Mouse (Mus musculus) heart, embryonic 16.5 days (tissue): ENCODE measurements around the gene Bend5. TPM values are rescaled to one million over a fixed set of nuclear protein-coding genes. Genes with fewer than 3 reads are reported as not detected.

Source experiments
- ATAC-seq: fragments of 200-750 bp; cut with Nextera tagmentation; replicated peaks from 2 replicates; pipeline ENCODE4 v1.8.0; 2017; ENCODE audit warnings: moderate number of reproducible peaks; ENCODE audit not compliant: insufficient read depth, low FRiP score; ENCODE audit errors: extremely low read depth
- H3K27ac ChIP-seq: fragments of 300-500 bp; sonication (generic); 2 replicates; pipeline ENCODE4 v1.5.1; 2014; ENCODE audit warnings: mild to moderate bottlenecking, low read length, control low read depth, moderate library complexity
- H3K27me3 ChIP-seq: fragments of 300-500 bp; sonication (generic); 2 replicates; pipeline ENCODE4 v1.6.1; 2014; ENCODE audit warnings: low read length, mixed read lengths; ENCODE audit not compliant: control insufficient read depth, insufficient read depth
- H3K36me3 ChIP-seq: fragments of 300-500 bp; sonication (generic); 2 replicates; pipeline ENCODE4 v1.6.1; 2014; ENCODE audit not compliant: control insufficient read depth, insufficient read depth
- H3K4me1 ChIP-seq: fragments of 300-500 bp; sonication (generic); 2 replicates; pipeline ENCODE4 v1.6.1; 2014; ENCODE audit warnings: low read length, mixed read lengths; ENCODE audit not compliant: control insufficient read depth, insufficient read depth
- H3K4me2 ChIP-seq: fragments of 300-500 bp; sonication (generic); 2 replicates; pipeline ENCODE4 v1.6.1; 2014; ENCODE audit warnings: low read depth, mild to moderate bottlenecking, control low read depth, low read length
- H3K4me3 ChIP-seq: fragments of 300-500 bp; sonication (generic); 2 replicates; pipeline ENCODE4 v1.5.1; 2014; ENCODE audit warnings: mild to moderate bottlenecking, control low read depth, low read length
- H3K9ac ChIP-seq: fragments of 300-500 bp; sonication (generic); 2 replicates; pipeline ENCODE4 v1.6.1; 2014; ENCODE audit warnings: low read length, control low read depth
- H3K9me3 ChIP-seq: fragments of 300-500 bp; sonication (generic); replicated peaks from 2 replicates; pipeline ENCODE4 v1.6.1; 2016; ENCODE audit warnings: low read length; ENCODE audit not compliant: control insufficient read depth
- WGBS: fragments of 180-500 bp; shearing (Covaris S2); extraction: QIAGEN DNeasy Blood & Tissue Kit; methylation state at CpG from one replicate; pipeline ENCODE4 v1.1.7; 2014; 5-methylcytosine and 5-hydroxymethylcytosine counted together
- polyA plus RNA-seq: library from polyadenylated mRNA; unstranded; fragments of >200 nt; fragmentation: Nextera tagmentation; extraction: Ambion mirVana; gene quantifications from 2 replicates; pipeline ENCODE4 v1.2.1, GENCODE M21; 2015

Bend5 gene
- polyA plus RNA-seq, 1 experiment from 2014 or later: 18.0 TPM

DNA sequence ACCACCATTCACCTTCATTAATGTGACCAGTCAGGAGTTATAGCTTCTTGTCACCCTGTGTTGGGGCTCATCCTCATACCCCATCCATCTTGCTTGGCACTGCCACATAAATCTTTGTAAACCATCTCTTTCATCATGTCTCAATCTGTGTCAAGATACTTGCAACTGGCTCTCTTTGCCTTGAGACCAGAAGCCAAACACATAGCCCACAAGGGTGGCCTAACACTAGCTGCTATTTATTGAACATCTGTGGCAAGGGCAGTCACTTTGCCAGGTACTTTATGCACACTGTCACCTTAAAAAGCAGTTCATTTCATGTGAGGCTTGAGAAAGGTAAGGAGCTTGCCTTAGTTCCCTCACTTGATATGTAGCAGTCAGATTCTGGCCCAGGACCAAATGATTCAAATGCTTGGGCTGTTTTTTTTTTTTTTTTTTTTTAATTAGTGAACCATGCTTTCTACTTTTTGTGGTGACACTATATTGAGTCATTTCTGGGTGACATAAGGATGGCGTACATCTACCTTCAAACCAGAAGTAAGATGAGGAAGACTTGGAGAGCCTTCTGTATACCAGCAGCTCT, 9.7 kb downstream of the Bend5 start:
- no peak overlapping the region for H3K4me3 ChIP-seq
- ATAC-seq: no peak
- WGBS: 89% methylated on average over 1 of the region's 1 CpGs
- H3K4me2 ChIP-seq: no peak overlapping the region
- no peak overlapping the region for H3K27ac ChIP-seq
- peaks cover 10% of the 10 kb centered on the region for H3K4me1 ChIP-seq
- no peaks in the 10 kb centered on the region for H3K36me3 ChIP-seq
- no peaks in the 10 kb centered on the region for H3K27me3 ChIP-seq
- H3K9ac ChIP-seq: no peak overlapping the region
- no peaks in the 10 kb centered on the region for H3K9me3 ChIP-seq

DNA sequence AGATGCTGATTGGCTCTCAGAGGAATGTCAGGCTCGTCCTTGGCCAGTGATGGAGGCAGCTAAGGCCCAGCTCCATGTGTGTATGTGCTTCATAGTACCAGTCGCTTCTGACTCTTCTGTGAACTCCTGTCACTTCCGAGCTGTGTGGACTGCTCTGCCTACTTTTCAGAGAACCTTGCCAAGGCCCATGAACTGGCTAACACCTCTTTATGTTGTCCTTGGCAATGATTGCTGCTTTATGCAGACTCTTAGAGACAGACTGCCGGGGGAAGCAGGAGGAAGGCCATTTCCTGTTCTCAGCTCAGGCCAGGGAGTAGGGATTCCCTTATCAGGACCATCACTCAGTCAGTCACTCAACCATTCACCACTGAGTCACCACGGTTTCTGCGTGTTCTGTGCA, 10.4 kb downstream of the Bend5 start:
- no peaks in the 10 kb centered on the region for H3K36me3 ChIP-seq
- no peaks in the 10 kb centered on the region for H3K27me3 ChIP-seq
- H3K4me3 ChIP-seq: no peak overlapping the region
- no peak overlapping the region for H3K4me2 ChIP-seq
- no peak overlapping the region for H3K9ac ChIP-seq
- WGBS: 40% methylated on average over 6 of the region's 6 CpGs
- no peaks in the 10 kb centered on the region for H3K9me3 ChIP-seq
- H3K27ac ChIP-seq: no peak overlapping the region
- peak; percentile 79 for ATAC-seq
- peaks cover 10% of the 10 kb centered on the region for H3K4me1 ChIP-seq

DNA sequence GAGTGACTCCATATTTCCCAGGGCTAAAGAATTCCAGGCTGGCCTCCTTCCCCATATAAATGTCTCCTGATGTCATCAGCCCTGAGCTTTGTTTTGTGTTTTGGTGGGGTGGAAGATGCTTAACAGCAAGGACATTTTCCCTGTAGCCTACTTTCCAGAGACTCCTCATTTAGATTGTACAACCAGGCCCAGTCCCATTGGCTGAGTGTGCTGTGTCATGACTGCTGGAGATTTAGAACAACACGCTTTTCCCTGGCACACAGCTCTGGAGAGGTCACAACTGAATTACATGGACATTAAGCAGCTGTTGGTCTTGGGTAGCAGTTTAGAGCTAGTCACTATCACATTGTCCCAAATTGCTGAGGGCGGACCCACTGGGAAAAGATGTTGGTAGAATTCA, 16.4 kb downstream of the Bend5 start:
- H3K4me1 ChIP-seq: no peaks in the 10 kb centered on the region
- peaks cover 18% of the 10 kb centered on the region for H3K36me3 ChIP-seq
- no peak overlapping the region for H3K4me2 ChIP-seq
- H3K27me3 ChIP-seq: no peaks in the 10 kb centered on the region
- no peak overlapping the region for H3K9ac ChIP-seq
- no peak overlapping the region for H3K27ac ChIP-seq
- H3K9me3 ChIP-seq: no peaks in the 10 kb centered on the region
- no peak overlapping the region for H3K4me3 ChIP-seq
- 88% methylated on average over 2 of the region's 2 CpGs for WGBS
- ATAC-seq: no peak

GRCm38 (mm10) chr4:111432013-111432412, 17.2 kb downstream of the Bend5 start:
- WGBS: 71% methylated on average over 5 of the region's 5 CpGs
- no peak overlapping the region for H3K4me3 ChIP-seq
- H3K9ac ChIP-seq: no peak overlapping the region
- H3K4me2 ChIP-seq: no peak overlapping the region
- H3K27me3 ChIP-seq: no peaks in the 10 kb centered on the region
- H3K36me3 ChIP-seq: peaks cover 18% of the 10 kb centered on the region
- no peaks in the 10 kb centered on the region for H3K9me3 ChIP-seq
- no peaks in the 10 kb centered on the region for H3K4me1 ChIP-seq
- no peak overlapping the region for H3K27ac ChIP-seq
- ATAC-seq: no peak

DNA sequence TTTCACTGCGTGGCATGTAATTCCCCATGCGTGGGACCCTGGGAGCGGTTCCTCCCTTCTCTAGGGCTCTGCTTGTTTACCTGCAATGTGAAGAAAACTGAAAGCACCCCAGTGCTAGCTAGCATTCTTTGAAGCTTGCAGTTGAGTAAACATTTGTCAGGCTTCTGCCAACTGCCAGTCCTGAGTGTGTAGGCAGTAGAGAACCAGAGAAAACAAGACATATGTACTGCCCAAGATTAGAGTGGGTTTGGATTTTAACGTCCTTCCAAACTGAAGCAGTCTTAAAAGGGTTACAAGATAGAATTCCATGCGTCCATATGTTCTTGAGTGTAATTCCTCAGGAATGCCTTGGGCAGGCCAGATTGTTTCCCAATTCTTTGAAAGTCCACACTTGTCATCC, 17.6 kb downstream of the Bend5 start:
- H3K36me3 ChIP-seq: peaks cover 20% of the 10 kb centered on the region
- no peak overlapping the region for H3K4me2 ChIP-seq
- 74% methylated on average over 5 of the region's 5 CpGs for WGBS

GRCm38 (mm10) chr4:111441709-111442108, 26.9 kb downstream of the Bend5 start:
- Histone ChIP-seq H3K36me3 (peaks cover 3% of the 10 kb centered on the region; the same call in 1 of the 2 replicates), H3K4me3 (no peak overlapping the region), H3K4me1 (peaks cover 31% of the 10 kb centered on the region), H3K27me3 (no peaks in the 10 kb centered on the region), H3K9me3 (no peaks in the 10 kb centered on the region), H3K27ac (peak overlapping the region; percentile 46), H3K4me2 (no peak overlapping the region), H3K9ac (no peak overlapping the region)
- 76% methylated on average over 1 of the region's 1 CpGs for WGBS
- ATAC-seq: no peak

More for the DNA sequence above, 17.6 kb downstream of the Bend5 start:
- no peak for ATAC-seq
- no peak overlapping the region for H3K27ac ChIP-seq
- no peaks in the 10 kb centered on the region for H3K4me1 ChIP-seq
- no peaks in the 10 kb centered on the region for H3K9me3 ChIP-seq
- H3K4me3 ChIP-seq: no peak overlapping the region
- no peaks in the 10 kb centered on the region for H3K27me3 ChIP-seq
- no peak overlapping the region for H3K9ac ChIP-seq

- Histone ChIP-seq H3K36me3 (no peaks in the 10 kb centered on the region; the same call in 1 of the 2 replicates), H3K4me3 (no peak overlapping the region)
- peak; percentile 68 for ATAC-seq
Measured at GRCm38 (mm10) chr4:111442435-111443238, 27.8 kb downstream of the Bend5 start.

GRCm38 (mm10) chr4:111443906-111444615, 29.3 kb downstream of the Bend5 start:
- WGBS: 62% methylated on average over 10 of the region's 10 CpGs
- H3K27me3 ChIP-seq: no peaks in the 10 kb centered on the region
- H3K4me3 ChIP-seq: no peak overlapping the region
- no peaks in the 10 kb centered on the region for H3K36me3 ChIP-seq
- no peak overlapping the region for H3K9ac ChIP-seq
- H3K4me1 ChIP-seq: peaks cover 31% of the 10 kb centered on the region
- H3K4me2 ChIP-seq: no peak overlapping the region
- peak overlapping the region; percentile 43; the same call in 1 of the 2 replicates for H3K27ac ChIP-seq
- H3K9me3 ChIP-seq: no peaks in the 10 kb centered on the region
- no peak for ATAC-seq

More at GRCm38 (mm10) chr4:111442435-111443238, 27.8 kb downstream of the Bend5 start:
- peak overlapping the region; percentile 69 for H3K27ac ChIP-seq
- no peak overlapping the region for H3K4me2 ChIP-seq
- peaks cover 31% of the 10 kb centered on the region for H3K4me1 ChIP-seq
- H3K9me3 ChIP-seq: no peaks in the 10 kb centered on the region
- no peak overlapping the region for H3K9ac ChIP-seq
- H3K27me3 ChIP-seq: no peaks in the 10 kb centered on the region
- WGBS: 28% methylated on average over 1 of the region's 1 CpGs
